Mouse (Mus musculus): ENCODE measurements around the gene 4930502E18Rik.
"Not testable (repeated sequence)": the region's sequence is repeated elsewhere in the genome, so short reads cannot be mapped to it uniquely, and the experiment has no call there.

4930502E18Rik gene

GRCm38 (mm10) chrX:53724596-53724995 is at the start of gene 4930502E18Rik:
Gene 4930502E18Rik (plus strand): TSS chrX:53724826.
- peak in 1 of 2 experiments; percentile 25 for DNase-seq (ENCODE audit: low spot score in 2 of 2)

- peak; percentile 18 to 72 for DNase-seq (ENCODE audit: low spot score in 2 of 2)
Measured at GRCm38 (mm10) chrX:53676943-53677342, 47.7 kb upstream of the 4930502E18Rik start.

DNA sequence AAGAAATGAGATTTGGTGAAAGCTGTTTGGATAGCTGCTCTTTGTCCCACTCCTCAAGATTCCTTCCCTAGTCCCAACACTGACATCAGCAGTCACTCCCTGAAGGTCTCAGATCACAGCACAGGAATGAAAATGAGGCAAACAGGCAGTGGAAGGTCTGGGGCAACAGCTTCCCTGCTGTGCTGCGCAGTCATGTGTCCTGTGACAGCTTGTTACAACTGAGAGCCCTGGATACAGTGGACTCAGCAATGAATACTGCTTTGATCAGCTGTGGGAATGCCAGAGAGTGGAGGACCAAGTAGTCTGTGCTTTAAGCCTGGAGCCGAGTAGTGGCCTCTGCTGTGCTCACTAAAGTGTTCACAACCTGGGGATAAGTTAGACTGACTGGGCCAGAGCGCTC is 42.0 kb upstream of the 4930502E18Rik start:
- not testable (repeated sequence) for DNase-seq (ENCODE audit: low spot score in 2 of 2)

DNA sequence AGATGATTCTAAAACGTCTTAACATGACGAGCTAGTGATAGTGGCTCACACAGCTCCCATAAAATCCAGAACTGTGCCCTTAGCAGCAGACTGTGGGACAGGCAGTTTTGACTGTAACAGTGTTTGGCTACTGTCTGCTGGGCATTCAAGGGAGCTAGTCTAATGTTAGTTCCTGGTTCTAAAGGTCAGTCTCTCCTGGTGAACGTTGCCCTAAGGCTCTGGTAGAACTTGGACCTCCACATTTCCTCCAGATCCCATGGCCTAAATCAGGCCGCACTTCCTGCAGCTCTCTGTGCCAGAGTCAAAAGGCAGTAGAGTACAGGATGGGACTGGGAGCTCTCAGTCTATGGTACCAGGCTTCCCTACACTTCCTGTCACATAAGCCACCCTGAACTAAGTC is 40.0 kb upstream of the 4930502E18Rik start:
- not testable (repeated sequence) for DNase-seq (ENCODE audit: low spot score in 2 of 2)

DNA sequence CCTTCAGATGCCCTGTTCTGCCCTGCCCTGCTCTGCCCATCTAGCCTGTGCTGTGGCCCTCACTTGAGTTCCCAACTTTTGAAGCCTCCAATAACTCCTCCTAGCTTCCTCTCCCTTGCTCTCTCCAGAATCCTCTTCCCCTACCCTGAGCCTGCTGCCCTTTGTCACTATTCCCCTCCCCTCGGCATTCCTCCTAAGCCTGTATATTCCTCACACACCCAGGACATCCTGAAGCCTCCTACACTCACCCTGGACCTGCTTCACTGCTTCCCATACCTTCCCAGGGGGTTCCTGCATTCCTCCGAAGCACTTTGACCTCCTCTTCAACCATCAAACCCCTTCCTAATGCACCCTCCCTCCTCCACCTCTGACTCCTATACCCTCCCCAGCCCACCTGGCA is 32.6 kb upstream of the 4930502E18Rik start:
- DNase-seq (ENCODE audit: low spot score in 2 of 2) = no peak

DNA sequence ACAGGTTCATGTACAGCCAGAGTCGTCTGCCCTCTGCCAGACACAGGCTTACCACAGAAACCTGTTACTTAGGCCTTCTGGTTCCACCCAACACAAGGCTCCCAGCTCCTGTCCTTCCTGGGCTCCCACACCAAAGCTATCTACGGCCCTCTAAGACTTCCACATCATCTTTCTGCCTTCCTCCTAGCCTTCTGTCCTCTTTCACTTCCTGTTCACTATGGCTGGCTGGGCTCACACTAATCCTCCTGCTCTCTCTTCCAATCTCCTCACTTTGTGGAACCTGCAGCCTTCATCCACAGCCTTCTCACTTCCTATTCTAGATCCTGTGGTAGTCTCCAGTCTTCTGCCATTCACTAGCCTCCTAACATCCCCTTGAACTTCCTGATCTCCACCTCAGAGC is 31.5 kb upstream of the 4930502E18Rik start:
- DNase-seq (ENCODE audit: low spot score in 2 of 2) = no peak

- DNase-seq (ENCODE audit: low spot score in 2 of 2) = no peak
Measured at GRCm38 (mm10) chrX:53694008-53694777, 30.4 kb upstream of the 4930502E18Rik start.

DNA sequence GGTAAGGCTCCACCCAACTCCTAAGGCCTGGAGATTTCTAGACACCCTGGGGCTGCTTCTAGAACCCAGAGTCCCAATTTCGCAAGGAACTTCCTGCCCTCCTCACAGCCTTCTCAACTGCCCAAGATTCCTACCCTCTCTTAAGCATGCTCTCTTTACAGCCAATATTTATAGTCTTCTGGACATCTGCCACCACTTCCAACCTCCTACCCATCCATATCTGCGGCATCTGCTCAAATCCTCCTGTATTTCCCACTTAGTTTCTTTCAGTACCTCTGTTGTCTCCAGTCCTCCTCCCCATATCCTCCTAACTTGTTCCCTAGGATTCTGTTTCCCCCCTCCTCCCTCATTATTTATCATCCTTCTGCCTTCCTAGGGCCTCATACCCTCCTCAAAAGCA is 25.4 kb upstream of the 4930502E18Rik start:
- DNase-seq (ENCODE audit: low spot score in 2 of 2) = no peak

GRCm38 (mm10) chrX:53702673-53703072 is 22.0 kb upstream of the 4930502E18Rik start:
- DNase-seq (ENCODE audit: low spot score in 2 of 2) = no peak

GRCm38 (mm10) chrX:53715942-53716322 is 8.7 kb upstream of the 4930502E18Rik start:
- DNase-seq (ENCODE audit: low spot score in 2 of 2) = no peak

DNA sequence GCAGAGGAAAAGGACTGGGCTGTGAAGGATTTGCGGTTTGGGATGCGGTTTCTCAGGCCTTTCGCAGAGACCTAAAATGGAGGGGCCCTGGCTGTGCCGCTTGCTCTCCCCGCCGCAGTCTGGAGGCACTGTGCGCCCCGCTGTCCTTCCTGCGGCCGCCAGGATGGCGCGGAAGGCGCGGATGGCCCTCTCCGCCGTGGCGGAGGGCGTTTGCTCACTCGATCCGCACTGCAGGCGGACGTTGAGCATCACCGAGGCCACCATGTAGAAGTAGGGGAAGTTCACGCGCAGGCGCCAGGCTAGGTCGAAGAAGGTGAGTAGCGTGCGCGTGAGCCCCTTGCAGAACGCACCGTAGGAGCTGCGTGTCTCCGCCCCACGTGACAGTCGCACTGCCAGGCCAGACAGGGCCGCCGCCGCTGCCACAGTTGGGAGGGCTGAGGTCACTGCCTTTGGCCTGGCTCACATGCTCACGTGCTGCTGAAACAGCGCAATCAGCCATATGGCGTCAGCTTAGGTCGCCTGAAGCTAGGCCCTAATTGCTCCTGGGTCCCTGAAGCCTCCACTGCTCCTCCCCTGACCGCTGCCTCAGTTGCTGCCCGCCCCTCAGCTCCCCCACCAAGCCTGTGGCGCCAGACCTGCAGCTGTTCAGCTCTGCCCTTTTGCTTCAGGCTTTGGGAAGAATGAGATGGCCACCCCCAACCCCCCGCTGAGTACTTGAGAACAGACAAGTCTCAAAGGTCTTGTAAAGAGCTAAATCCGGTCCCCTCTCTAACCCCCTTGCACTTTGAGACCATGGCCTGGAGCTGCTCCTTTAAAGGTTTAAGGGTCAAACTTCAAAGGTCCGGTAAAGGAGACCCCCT is 8.1 kb upstream of the 4930502E18Rik start:
- DNase-seq (ENCODE audit: low spot score in 2 of 2) = no peak

DNA sequence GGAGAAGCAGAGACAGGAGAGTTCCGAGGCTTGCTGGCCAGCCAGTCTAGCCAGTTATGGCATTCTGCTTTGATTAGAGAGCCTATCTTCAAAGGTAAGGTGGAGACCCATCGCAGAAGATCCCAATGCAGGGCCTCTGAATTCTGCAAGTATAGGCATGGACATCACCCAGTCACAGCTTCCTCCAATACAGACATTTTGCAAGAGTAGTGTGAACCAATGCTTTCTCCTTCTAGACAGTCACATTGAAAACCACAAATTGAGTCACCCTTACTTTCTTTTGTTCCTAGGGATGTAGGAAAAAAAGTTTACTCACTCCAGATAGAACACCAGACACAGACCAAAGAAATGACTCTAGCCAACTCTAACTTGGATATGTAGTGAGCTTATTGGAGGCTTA is 4.3 kb downstream of the 4930502E18Rik start:
- peak in 1 of 2 experiments; percentile 40 for DNase-seq (ENCODE audit: low spot score in 2 of 2)

- DNase-seq (ENCODE audit: low spot score in 2 of 2) = no peak
Measured at GRCm38 (mm10) chrX:53752851-53753250, 28.2 kb downstream of the 4930502E18Rik start.

DNA sequence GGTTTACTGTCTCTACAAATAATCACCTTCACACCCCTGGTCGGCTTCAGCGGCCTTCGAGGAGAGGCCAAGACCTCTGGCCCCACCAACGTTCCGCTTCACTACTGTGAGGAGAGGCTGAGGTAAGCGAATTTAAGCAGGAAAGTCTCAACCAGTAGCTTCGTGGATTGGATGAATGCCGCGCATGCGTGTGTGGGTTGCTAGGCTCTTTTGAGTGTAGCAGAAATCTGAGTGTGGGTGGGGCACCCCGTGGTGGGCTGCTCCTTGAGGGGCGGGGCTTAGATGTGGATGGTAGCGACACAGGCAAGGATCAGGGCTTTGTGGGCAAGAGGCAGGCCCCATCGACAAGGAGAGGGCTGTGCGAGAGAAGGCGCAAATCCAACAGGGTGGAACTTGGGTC is 33.1 kb downstream of the 4930502E18Rik start, which contains the start of gene 1700013H16Rik:
Gene 1700013H16Rik, minus strand, starts transcription at position 96 of the 400 bp plus-strand sequence.
- no peak for DNase-seq (ENCODE audit: low spot score in 2 of 2)

DNA sequence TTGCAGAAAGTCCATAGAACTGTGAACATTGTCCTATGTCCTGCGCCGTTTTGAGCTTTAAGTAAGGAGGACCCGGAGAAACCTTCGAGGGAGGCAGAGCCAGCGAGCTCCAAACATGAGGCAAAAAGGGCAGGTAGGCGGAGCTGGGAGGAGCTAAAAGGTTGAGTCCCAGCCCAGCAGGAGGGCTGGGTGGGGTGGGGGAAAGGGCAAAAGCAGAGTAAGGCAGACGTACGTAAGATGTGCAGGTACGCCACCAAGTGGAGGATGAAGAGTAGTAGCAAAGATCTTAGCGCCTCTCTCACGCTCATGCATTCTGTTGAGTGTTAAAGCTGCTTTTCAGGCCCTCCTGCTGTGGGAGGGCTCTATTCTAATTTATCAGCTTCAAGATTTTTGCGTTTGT is 51.6 kb downstream of the 4930502E18Rik start, which contains the start of gene Zfp36l3:
Gene Zfp36l3, minus strand, starts transcription at position 119 of the 400 bp plus-strand sequence.
- DNase-seq (ENCODE audit: low spot score in 2 of 2) = no peak
